Mouse (Mus musculus) megakaryocyte-erythroid progenitor cell, adult 5-6 weeks (primary cell): ENCODE measurements at regions not wholly inside any gene's neighbourhood (a gene's known extent, or its start where the extent isn't known, plus 50 kb on each side); places are given as distances from the start of the nearest gene placed in this dataset.
A peak's percentile ranks its signal among the peaks of the same experiment; 100 is the strongest.

Experiments
- ATAC-seq: replicated peaks from 2 replicates; pipeline ENCODE4 v1.8.0; 2016; ENCODE audit warnings: mild to moderate bottlenecking, inconsistent platforms; ENCODE audit not compliant: severe bottlenecking, poor library complexity, low FRiP score, low TSS enrichment

- no peak for ATAC-seq
Observed at GRCm38 (mm10) chr7:83117065-83117464, 249.9 kb downstream of the Mex3b start.

GRCm38 (mm10) chr7:83126196-83126595 lies 259.1 kb downstream of the Mex3b start:
- ATAC-seq = no peak

- no peak for ATAC-seq
Observed at GRCm38 (mm10) chr7:83140216-83140615, 273.1 kb downstream of the Mex3b start.

GRCm38 (mm10) chr7:83140658-83141057 lies 273.5 kb downstream of the Mex3b start:
- ATAC-seq = no peak

GRCm38 (mm10) chr7:83144018-83144417 lies 276.9 kb downstream of the Mex3b start:
- 0 out of 2 replicates have a peak, but pooled peaks have one; percentile 37 for ATAC-seq

GRCm38 (mm10) chr7:83145551-83145950 lies 278.4 kb downstream of the Mex3b start:
- no peak for ATAC-seq

- no peak for ATAC-seq
Observed at GRCm38 (mm10) chr7:83161226-83161625, 294.1 kb downstream of the Mex3b start.

GRCm38 (mm10) chr7:83162868-83163267 lies 295.7 kb downstream of the Mex3b start:
- ATAC-seq = no peak

GRCm38 (mm10) chr7:83179403-83179802 lies 312.3 kb downstream of the Mex3b start:
- ATAC-seq = no peak

GRCm38 (mm10) chr7:83186341-83186740 lies 319.2 kb downstream of the Mex3b start:
- no peak for ATAC-seq

- ATAC-seq = no peak
Observed at GRCm38 (mm10) chr7:83195896-83196537, 328.9 kb downstream of the Mex3b start.

GRCm38 (mm10) chr7:83197490-83197889 lies 330.4 kb downstream of the Mex3b start:
- ATAC-seq = no peak

- no peak for ATAC-seq
Observed at GRCm38 (mm10) chr7:83201126-83201686, 334.1 kb downstream of the Mex3b start.

- ATAC-seq = no peak
Observed at GRCm38 (mm10) chr7:83201768-83202493, 334.8 kb downstream of the Mex3b start.

- no peak for ATAC-seq
Observed at GRCm38 (mm10) chr7:83203311-83204012, 336.3 kb downstream of the Mex3b start.

GRCm38 (mm10) chr7:83204013-83204365 lies 336.9 kb downstream of the Mex3b start:
- ATAC-seq = no peak

- no peak for ATAC-seq
Observed at GRCm38 (mm10) chr7:83204701-83205100, 337.6 kb downstream of the Mex3b start.

- ATAC-seq = no peak
Observed at GRCm38 (mm10) chr7:83206999-83207398, 339.9 kb downstream of the Mex3b start.

- ATAC-seq = no peak
Observed at GRCm38 (mm10) chr7:83211611-83212010, 344.5 kb downstream of the Mex3b start.

- ATAC-seq = no peak
Observed at GRCm38 (mm10) chr7:83222029-83222722, 355.0 kb downstream of the Mex3b start.
